Mouse (Mus musculus): Measurements from ENCODE around the gene Phf24. TPM values are rescaled to one million over a fixed set of nuclear protein-coding genes. Genes with fewer than 3 reads are reported as not detected.

Phf24 gene
- polyA plus RNA-seq, 1 experiment from 2014 or later = 6.1 TPM

DNA sequence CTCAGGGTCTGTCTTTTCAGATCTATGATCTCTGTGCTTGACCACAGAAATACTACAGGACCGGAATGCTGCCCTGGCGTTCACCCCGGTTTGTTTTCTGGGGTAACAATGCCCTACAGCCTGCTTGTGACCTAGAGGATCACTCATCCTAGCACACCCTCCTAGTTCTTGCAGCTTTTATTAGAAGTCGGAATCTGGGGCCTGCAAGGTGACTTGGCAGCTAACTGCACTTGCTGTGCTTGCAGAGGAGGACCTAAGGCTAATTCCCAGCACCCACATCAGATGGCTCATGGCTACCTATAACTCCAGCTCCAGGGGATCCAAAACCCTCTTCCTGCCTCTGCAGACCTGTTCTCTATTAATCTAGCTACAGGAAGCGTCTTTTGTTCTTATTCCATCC lies 13.7 kb upstream of the Phf24 start:
- 86% methylated on average over 5 of the region's 5 CpGs for WGBS
- H3K9ac ChIP-seq (ENCODE audit: low read length) = no peak overlapping the region
- no peak overlapping the region for H3K4me3 ChIP-seq (ENCODE audit: low read depth, low read length)

DNA sequence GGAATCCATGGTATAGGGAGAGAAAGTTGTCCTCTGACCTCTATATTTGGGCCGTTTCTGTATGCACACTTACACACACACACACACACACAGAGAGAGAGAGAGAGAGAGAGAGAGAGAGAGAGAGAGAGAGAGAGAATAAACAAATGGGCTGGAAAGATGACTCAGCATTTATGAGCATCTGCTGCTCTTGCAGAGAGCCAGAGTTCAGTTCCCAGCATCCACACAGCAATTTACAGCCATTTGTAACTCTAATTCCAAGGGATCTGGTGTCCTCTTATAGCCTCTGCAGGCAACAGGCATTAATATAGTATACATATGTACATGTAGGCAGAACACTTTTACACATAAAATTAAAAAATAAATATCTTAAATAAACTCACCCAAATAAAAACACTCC lies 12.5 kb upstream of the Phf24 start:
- Histone ChIP-seq H3K36me3 (ENCODE audit: control insufficient read depth, insufficient read depth, low read length) (no peaks in the 10 kb centered on the region), H3K4me1 (replicated peaks; ENCODE audit: control insufficient read depth, insufficient read depth) (no peaks in the 10 kb centered on the region), H3K4me2 (replicated peaks; ENCODE audit: low read depth) (no peak overlapping the region), H3K9me3 (ENCODE audit: control insufficient read depth, low read length) (no peaks in the 10 kb centered on the region), H3K4me3 (ENCODE audit: low read depth, low read length) (no peak overlapping the region), H3K27me3 (ENCODE audit: control insufficient read depth, insufficient read depth, low read length) (no peaks in the 10 kb centered on the region), H3K9ac (ENCODE audit: low read length) (no peak overlapping the region), H3K27ac (replicated peaks) (no peak overlapping the region)
- 26% methylated on average over 1 of the region's 1 CpGs for WGBS
- ATAC-seq (ENCODE audit: low FRiP score, low TSS enrichment) (no peak), DNase-seq (ENCODE audit: low spot score) (no peak)
- TF ChIP-seq CTCF (IDR thresholded peaks at IDR 0.05; ENCODE audit: low read depth) (no peak), EP300 (optimal IDR thresholded peaks at IDR 0.05) (no peak)

More for the DNA sequence above, 13.7 kb upstream of the Phf24 start:
- DNase-seq (ENCODE audit: low spot score) (no peak), ATAC-seq (ENCODE audit: low FRiP score, low TSS enrichment) (no peak)
- TF ChIP-seq EP300 (optimal IDR thresholded peaks at IDR 0.05) = no peak
- TF ChIP-seq CTCF (IDR thresholded peaks at IDR 0.05; ENCODE audit: low read depth) = no peak
- Histone ChIP-seq H3K27ac (replicated peaks) (no peak overlapping the region), H3K27me3 (ENCODE audit: control insufficient read depth, insufficient read depth, low read length) (no peaks in the 10 kb centered on the region), H3K36me3 (ENCODE audit: control insufficient read depth, insufficient read depth, low read length) (no peaks in the 10 kb centered on the region), H3K9me3 (ENCODE audit: control insufficient read depth, low read length) (no peaks in the 10 kb centered on the region), H3K4me2 (replicated peaks; ENCODE audit: low read depth) (no peak overlapping the region), H3K4me1 (replicated peaks; ENCODE audit: control insufficient read depth, insufficient read depth) (no peaks in the 10 kb centered on the region)

DNA sequence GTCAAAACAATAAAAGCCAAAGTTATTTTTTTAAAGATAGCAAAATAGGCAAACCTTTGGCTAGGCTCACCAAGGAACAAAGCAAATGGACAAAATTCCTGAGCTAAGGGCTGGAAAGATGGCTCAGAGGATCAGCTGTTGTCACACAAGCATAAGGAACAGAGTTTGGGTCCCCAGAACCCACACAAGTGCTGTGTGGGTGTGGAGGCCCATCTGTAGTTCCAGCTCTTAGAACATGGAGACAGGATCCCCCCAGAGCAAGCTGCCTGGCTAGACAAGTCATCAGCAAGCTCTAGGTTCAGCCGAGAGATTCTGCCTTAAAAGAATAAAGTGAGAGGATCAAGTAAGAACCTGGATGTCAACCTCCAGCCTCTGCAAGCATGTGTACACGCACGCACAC lies 11.9 kb upstream of the Phf24 start:
- ATAC-seq (ENCODE audit: low FRiP score, low TSS enrichment) (no peak), DNase-seq (ENCODE audit: low spot score) (no peak)
- WGBS = 87% methylated on average over 3 of the region's 3 CpGs

DNA sequence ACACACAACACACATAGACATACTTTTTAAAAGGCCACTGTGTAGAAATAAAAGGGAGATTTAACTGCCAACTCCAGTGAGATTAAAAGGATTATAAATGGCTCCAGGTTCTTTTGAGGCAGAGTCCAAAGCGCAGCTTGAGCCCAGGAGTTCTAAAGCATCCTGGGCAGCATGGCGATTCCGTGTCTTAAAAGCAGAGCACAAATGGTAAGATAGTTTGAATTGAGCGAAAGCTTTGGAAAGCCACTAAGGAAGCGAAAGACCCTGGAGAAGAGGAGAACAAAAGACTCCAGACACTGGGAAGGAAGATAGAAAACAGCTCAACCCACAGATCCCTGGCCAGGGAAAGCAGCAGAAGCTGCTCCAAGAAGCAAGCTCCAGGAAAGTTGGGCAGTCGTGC lies 11.5 kb upstream of the Phf24 start:
- no peak overlapping the region for H3K4me2 ChIP-seq (replicated peaks; ENCODE audit: low read depth)
- H3K27ac ChIP-seq (replicated peaks) = no peak overlapping the region
- TF ChIP-seq EP300 (optimal IDR thresholded peaks at IDR 0.05) = no peak
- TF ChIP-seq CTCF (IDR thresholded peaks at IDR 0.05; ENCODE audit: low read depth) = no peak
- H3K9ac ChIP-seq (ENCODE audit: low read length) = no peak overlapping the region
- no peaks in the 10 kb centered on the region for H3K4me1 ChIP-seq (replicated peaks; ENCODE audit: control insufficient read depth, insufficient read depth)
- H3K9me3 ChIP-seq (ENCODE audit: control insufficient read depth, low read length) = no peaks in the 10 kb centered on the region
- no peaks in the 10 kb centered on the region for H3K36me3 ChIP-seq (ENCODE audit: control insufficient read depth, insufficient read depth, low read length)
- ATAC-seq (ENCODE audit: low FRiP score, low TSS enrichment) (no peak), DNase-seq (ENCODE audit: low spot score) (no peak)
- WGBS = 69% methylated on average over 6 of the region's 6 CpGs
- H3K4me3 ChIP-seq (ENCODE audit: low read depth, low read length) = no peak overlapping the region
- no peaks in the 10 kb centered on the region for H3K27me3 ChIP-seq (ENCODE audit: control insufficient read depth, insufficient read depth, low read length)

More for the DNA sequence above, 11.9 kb upstream of the Phf24 start:
- Histone ChIP-seq H3K36me3 (ENCODE audit: control insufficient read depth, insufficient read depth, low read length) (no peaks in the 10 kb centered on the region), H3K4me2 (replicated peaks; ENCODE audit: low read depth) (no peak overlapping the region), H3K27ac (replicated peaks) (no peak overlapping the region), H3K9me3 (ENCODE audit: control insufficient read depth, low read length) (no peaks in the 10 kb centered on the region), H3K27me3 (ENCODE audit: control insufficient read depth, insufficient read depth, low read length) (no peaks in the 10 kb centered on the region), H3K4me1 (replicated peaks; ENCODE audit: control insufficient read depth, insufficient read depth) (no peaks in the 10 kb centered on the region), H3K4me3 (ENCODE audit: low read depth, low read length) (no peak overlapping the region), H3K9ac (ENCODE audit: low read length) (no peak overlapping the region)
- TF ChIP-seq EP300 (optimal IDR thresholded peaks at IDR 0.05) (no peak), CTCF (IDR thresholded peaks at IDR 0.05; ENCODE audit: low read depth) (no peak)

DNA sequence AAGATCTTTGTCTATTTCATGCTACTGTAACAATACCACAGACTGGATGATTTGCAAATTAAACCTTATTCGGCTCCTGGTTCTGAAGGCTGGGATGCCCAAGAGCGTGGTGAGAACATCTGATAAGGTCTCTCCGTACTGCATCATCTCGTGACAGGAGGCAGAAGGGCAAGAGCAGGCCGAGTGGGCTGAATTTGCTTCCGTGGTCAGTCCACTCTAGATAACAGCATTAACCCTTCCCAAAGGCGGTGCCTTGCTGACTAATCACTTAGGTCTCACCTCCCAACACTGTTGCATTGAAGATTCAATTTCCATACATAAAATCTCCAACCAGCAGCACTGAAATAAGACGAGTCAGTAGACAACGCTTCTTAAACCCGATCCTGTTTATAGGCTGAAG lies 3.1 kb upstream of the Phf24 start:
- Histone ChIP-seq H3K9ac (ENCODE audit: low read length) (no peak overlapping the region), H3K4me3 (ENCODE audit: low read depth, low read length) (no peak overlapping the region), H3K27me3 (ENCODE audit: control insufficient read depth, insufficient read depth, low read length) (no peaks in the 10 kb centered on the region; the same call in 1 of the 2 replicates), H3K9me3 (ENCODE audit: control insufficient read depth, low read length) (no peaks in the 10 kb centered on the region), H3K36me3 (ENCODE audit: control insufficient read depth, insufficient read depth, low read length) (no peaks in the 10 kb centered on the region), H3K27ac (replicated peaks) (no peak overlapping the region), H3K4me1 (replicated peaks; ENCODE audit: control insufficient read depth, insufficient read depth) (no peaks in the 10 kb centered on the region), H3K4me2 (replicated peaks; ENCODE audit: low read depth) (no peak overlapping the region)
- no peak for TF ChIP-seq CTCF (IDR thresholded peaks at IDR 0.05; ENCODE audit: low read depth)
- TF ChIP-seq EP300 (optimal IDR thresholded peaks at IDR 0.05) = no peak
- ATAC-seq (ENCODE audit: low FRiP score, low TSS enrichment) (no peak), DNase-seq (ENCODE audit: low spot score) (no peak)
- WGBS = 38% methylated on average over 10 of the region's 10 CpGs

DNA sequence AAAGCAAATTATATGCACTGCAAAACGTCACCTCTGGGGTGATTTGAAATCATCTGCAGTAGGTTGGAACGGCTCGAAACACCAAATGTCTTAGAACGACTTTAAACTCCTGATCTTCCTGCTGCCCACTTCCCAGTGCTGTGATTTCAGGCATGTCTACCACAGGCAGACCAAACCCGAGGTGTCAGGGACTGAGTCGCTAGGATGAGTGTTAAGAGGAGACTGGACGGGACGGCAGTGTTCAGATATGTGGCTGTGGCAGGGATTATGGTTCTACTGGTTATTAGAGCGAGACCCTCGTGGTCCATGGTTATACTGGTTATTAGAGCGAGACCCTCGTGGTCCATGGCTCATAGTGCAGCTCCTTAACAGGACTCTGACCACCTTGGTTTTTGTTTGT lies 1.1 kb upstream of the Phf24 start:
- Histone ChIP-seq H3K36me3 (ENCODE audit: control insufficient read depth, insufficient read depth, low read length) (no peaks in the 10 kb centered on the region), H3K4me2 (replicated peaks; ENCODE audit: low read depth) (no peak overlapping the region), H3K9ac (ENCODE audit: low read length) (no peak overlapping the region), H3K9me3 (ENCODE audit: control insufficient read depth, low read length) (no peaks in the 10 kb centered on the region), H3K27ac (replicated peaks) (no peak overlapping the region), H3K4me3 (ENCODE audit: low read depth, low read length) (no peak overlapping the region), H3K4me1 (replicated peaks; ENCODE audit: control insufficient read depth, insufficient read depth) (no peaks in the 10 kb centered on the region), H3K27me3 (ENCODE audit: control insufficient read depth, insufficient read depth, low read length) (no peaks in the 10 kb centered on the region; the same call in 1 of the 2 replicates)
- no peak for DNase-seq (ENCODE audit: low spot score)
- no peak for ATAC-seq (ENCODE audit: low FRiP score, low TSS enrichment)
- 78% methylated on average over 12 of the region's 12 CpGs for WGBS
- TF ChIP-seq EP300 (optimal IDR thresholded peaks at IDR 0.05) (no peak), CTCF (IDR thresholded peaks at IDR 0.05; ENCODE audit: low read depth) (no peak)

Data from stomach, postnatal 0 days (tissue).